Mouse (Mus musculus) erythroblast, embryonic 14.5 days (primary cell): Measurements from ENCODE around the gene Sphk1.

Experiments used
- GATA1 ChIP-seq: IDR thresholded peaks from 2 replicates; pipeline ENCODE4 v1.6.1; 2012; ENCODE audit warnings: low read length, inconsistent platforms, mixed read lengths
- TAL1 ChIP-seq: IDR thresholded peaks from 3 replicates; pipeline ENCODE4 v1.6.1; 2012; ENCODE audit warnings: low read length, inconsistent platforms, mixed read lengths

GRCm38 (mm10) chr11:116571767-116572679, 41.3 kb downstream of the Sphk1 start:
- TF ChIP-seq GATA1 (peak; percentile 19; the same call in 1 of the 2 replicates), TAL1 (0 out of 3 replicates have a peak, but pooled peaks have one; percentile 20)
